Mouse (Mus musculus): ENCODE results near the gene Dlg4. TPM values are rescaled to one million over a fixed set of nuclear protein-coding genes. Genes with fewer than 3 reads are reported as not detected.
"Not testable (repeated sequence)": the region's sequence is repeated elsewhere in the genome, so short reads cannot be mapped to it uniquely, and the experiment has no call there.

The Dlg4 gene
- total and polyA plus RNA-seq, 3 experiments: 21.7 to 32.4 (median 22.9) TPM

GRCm38 (mm10) chr11:69996161-69997061 is 20.3 kb upstream of the Dlg4 start:
- DNase-seq: no peak

GRCm38 (mm10) chr11:69997070-69997509 is 19.7 kb upstream of the Dlg4 start:
- peak; percentile 95 for DNase-seq

- DNase-seq: no peak
Observed at GRCm38 (mm10) chr11:69998567-69999491, 17.9 kb upstream of the Dlg4 start.

GRCm38 (mm10) chr11:69999666-70000065 is 17.1 kb upstream of the Dlg4 start:
- DNase-seq: no peak

- peak; percentile 93 for DNase-seq
Observed at GRCm38 (mm10) chr11:70000396-70000898, 16.3 kb upstream of the Dlg4 start, which contains the start of gene Dvl2. Dvl2 (plus strand) TSS chr11:70000595.

- DNase-seq: no peak
Observed at GRCm38 (mm10) chr11:70001159-70001558, 15.6 kb upstream of the Dlg4 start.

- DNase-seq: no peak
Observed at GRCm38 (mm10) chr11:70001865-70002264, 14.9 kb upstream of the Dlg4 start.

- DNase-seq: no peak
Observed at GRCm38 (mm10) chr11:70002471-70002870, 14.3 kb upstream of the Dlg4 start.

GRCm38 (mm10) chr11:70005521-70005920 is 11.2 kb upstream of the Dlg4 start:
- no peak for DNase-seq

GRCm38 (mm10) chr11:70010033-70010432 is 6.7 kb upstream of the Dlg4 start:
- DNase-seq: no peak

- no peak for DNase-seq
Observed at GRCm38 (mm10) chr11:70010548-70010947, 6.2 kb upstream of the Dlg4 start.

- no peak for DNase-seq
Observed at GRCm38 (mm10) chr11:70010961-70011360, 5.8 kb upstream of the Dlg4 start.

GRCm38 (mm10) chr11:70012931-70013330 is 3.8 kb upstream of the Dlg4 start:
- DNase-seq: no peak

- DNase-seq: no peak
Observed at GRCm38 (mm10) chr11:70013408-70013807, 3.3 kb upstream of the Dlg4 start.

- no peak for DNase-seq
Observed at GRCm38 (mm10) chr11:70014051-70014450, 2.7 kb upstream of the Dlg4 start.

- DNase-seq: peak; percentile 95
Observed at GRCm38 (mm10) chr11:70014880-70015558, 1.7 kb upstream of the Dlg4 start, which contains the start of gene Acadvl. Acadvl (minus strand) TSS chr11:70015411.

- DNase-seq: no peak
Observed at GRCm38 (mm10) chr11:70015677-70016076, 1.1 kb upstream of the Dlg4 start.

- DNase-seq: not testable (repeated sequence)
Observed at GRCm38 (mm10) chr11:70016177-70016576, 565 bp upstream of the Dlg4 start.

- no peak for DNase-seq
Observed at GRCm38 (mm10) chr11:70017199-70017767, 541 bp downstream of the Dlg4 start.

GRCm38 (mm10) chr11:70018131-70018990 is 1.6 kb downstream of the Dlg4 start:
- peak; percentile 46 for DNase-seq

Measured in adrenal gland, adult 2 months (tissue).